Mouse (Mus musculus) lung, postnatal 0 days (tissue): Measurements from ENCODE around the gene Churc1.

Experiments used
- CTCF ChIP-seq: IDR thresholded peaks from 2 replicates; pipeline ENCODE4 v1.5.1; 2016; ENCODE audit warnings: antibody characterized with exemption, mild to moderate bottlenecking
- EP300 ChIP-seq: IDR thresholded peaks from 2 replicates; pipeline ENCODE4 v1.6.1; 2016; ENCODE audit warnings: antibody characterized with exemption, mild to moderate bottlenecking, control low read depth

- TF ChIP-seq CTCF (0 out of 2 replicates have a peak, but pooled peaks have one; percentile 7), EP300 (no peak)
These were observed 56.8 kb downstream of the Churc1 start for GRCm38 (mm10) chr12:76822002-76822650.
